Mouse (Mus musculus) liver, embryonic 14.5 days (tissue): ENCODE measurements around the gene Krtap10-10.

Experiments
- CTCF ChIP-seq: IDR thresholded peaks from 2 replicates; pipeline ENCODE4 v1.5.1; 2016; ENCODE audit warnings: antibody characterized with exemption, low read depth, control low read depth
- EP300 ChIP-seq: IDR thresholded peaks from 2 replicates; pipeline ENCODE4 v1.6.1; 2016; ENCODE audit warnings: antibody characterized with exemption, low read depth

DNA sequence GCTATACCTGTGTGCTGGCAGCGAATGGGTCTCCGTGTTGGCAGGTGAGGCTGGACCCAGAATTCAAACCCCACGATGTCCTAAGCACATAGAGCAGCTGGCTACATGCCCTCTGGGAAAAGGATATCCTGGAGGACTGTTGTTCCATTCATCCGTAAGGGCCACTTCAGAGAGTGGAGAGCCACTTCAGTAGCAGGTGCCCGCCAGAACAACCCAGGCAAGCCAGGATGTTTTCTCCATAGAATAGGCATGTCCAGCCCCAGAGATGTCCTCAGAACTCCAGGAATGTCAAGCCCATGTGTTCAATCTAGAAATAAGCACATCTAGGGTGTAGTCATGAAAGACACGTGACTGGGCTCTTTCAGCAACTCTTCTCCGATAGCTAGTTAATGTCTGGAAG lies 33.9 kb downstream of the Krtap10-10 start:
- TF ChIP-seq CTCF (no peak), EP300 (no peak)
